Mouse (Mus musculus) lung, adult 2 months (tissue): Measurements from ENCODE around the gene Ripor2.

ENCODE experiments used
- CTCF ChIP-seq: fragments of 200-500 bp; IDR thresholded peaks from 2 replicates; pipeline ENCODE4 v1.5.1; 2011; ENCODE audit warnings: mild to moderate bottlenecking, low read length, control low read depth; ENCODE audit not compliant: insufficient read depth
- POLR2A ChIP-seq: fragments of 200-500 bp; IDR thresholded peaks from 2 replicates; pipeline ENCODE4 v1.6.1; 2011; ENCODE audit warnings: low read depth, mild to moderate bottlenecking, control low read depth, low read length, borderline replicate concordance; ENCODE audit errors: extremely low read depth

- TF ChIP-seq CTCF (peak; percentile 91), POLR2A (no peak)
Measured at GRCm38 (mm10) chr13:24713434-24714000, 131.5 kb downstream of the Ripor2 start.
